Mouse (Mus musculus) heart, postnatal 0 days (tissue): ENCODE results near the gene Eya4.

ENCODE experiments used
- CTCF ChIP-seq: IDR thresholded peaks from 2 replicates; pipeline ENCODE4 v1.5.1; 2016; ENCODE audit warnings: antibody characterized with exemption, control low read depth, low read depth
- EP300 ChIP-seq: IDR thresholded peaks from 2 replicates; pipeline ENCODE4 v1.6.1; 2016; ENCODE audit warnings: antibody characterized with exemption, low read depth

DNA sequence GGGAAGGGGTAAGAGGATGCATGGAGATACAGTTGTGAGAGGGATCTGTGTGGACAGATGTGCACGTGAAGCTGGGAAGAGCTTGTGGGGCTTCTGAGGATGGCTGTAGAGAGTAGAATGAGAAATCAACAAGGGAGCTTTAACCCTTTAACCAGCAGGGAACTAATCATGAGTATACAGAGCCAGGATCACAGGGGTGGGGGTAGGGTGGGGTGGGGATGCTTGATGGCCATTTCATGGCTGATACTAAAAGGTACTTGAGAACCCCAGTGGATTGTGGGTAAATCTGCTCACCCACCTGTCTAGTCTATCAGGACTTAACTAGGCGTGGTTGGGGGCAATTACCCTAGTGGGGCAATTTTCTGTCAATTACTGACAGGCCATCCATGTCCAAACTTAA is 80.1 kb downstream of the Eya4 start:
- TF ChIP-seq CTCF (no peak), EP300 (no peak)
